Mouse (Mus musculus): Measurements from ENCODE around the gene Frmd4a. TPM values are rescaled to one million over a fixed set of nuclear protein-coding genes. Genes with fewer than 3 reads are reported as not detected.

The Frmd4a gene
- polyA plus RNA-seq, 1 experiment from 2014 or later = 44.5 TPM

DNA sequence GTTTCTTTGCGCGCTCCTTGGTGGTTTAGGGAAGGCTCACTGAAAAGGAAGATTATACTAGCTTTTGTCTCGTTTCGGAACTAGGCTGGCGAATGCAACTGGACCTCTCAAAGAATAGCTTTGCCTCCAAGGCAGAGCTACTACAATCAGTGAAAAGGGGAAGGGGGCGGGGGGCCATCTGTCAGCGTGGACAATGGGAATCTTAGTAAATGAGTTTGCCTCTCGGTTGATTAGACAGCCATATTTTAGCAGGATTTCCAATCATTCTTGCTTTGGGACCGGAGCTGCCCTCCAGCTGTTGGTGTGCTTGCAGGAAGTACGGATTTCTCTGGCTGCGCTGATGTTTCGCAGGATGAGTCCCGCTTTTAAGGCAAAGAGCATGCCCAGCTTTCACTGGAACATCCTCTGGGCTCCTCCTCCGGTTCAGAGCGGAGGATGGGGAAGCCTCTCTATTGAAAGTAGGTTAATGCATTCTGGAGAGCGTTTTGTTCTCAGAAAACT, 135.7 kb downstream of the Frmd4a start:
- Histone ChIP-seq H3K9me3 (ENCODE audit: control insufficient read depth, low read length) (no peaks in the 10 kb centered on the region), H3K27me3 (ENCODE audit: control insufficient read depth, insufficient read depth, low read length) (no peaks in the 10 kb centered on the region), H3K4me2 (ENCODE audit: low read depth) (peak overlapping the region; percentile 52), H3K27ac (ENCODE audit: low read depth, low read length) (peak overlapping the region; percentile 79), H3K36me3 (ENCODE audit: control insufficient read depth, insufficient read depth, low read length) (no peaks in the 10 kb centered on the region), H3K9ac (ENCODE audit: low read length) (peak overlapping the region; percentile 59), H3K4me3 (ENCODE audit: low read depth, low read length) (peak overlapping the region; percentile 38), H3K4me1 (ENCODE audit: control insufficient read depth, insufficient read depth, low read length) (peaks cover 6% of the 10 kb centered on the region)
- peak; percentile 76 for DNase-seq (ENCODE audit: low spot score)
- WGBS = 2% methylated on average over 16 of the region's 16 CpGs
- ATAC-seq (ENCODE audit: insufficient read depth, low FRiP score, low TSS enrichment) = peak; percentile 49

GRCm38 (mm10) chr2:4154036-4154653, 136.6 kb downstream of the Frmd4a start:
- Histone ChIP-seq H3K27me3 (ENCODE audit: control insufficient read depth, insufficient read depth, low read length) (no peaks in the 10 kb centered on the region), H3K4me3 (ENCODE audit: low read depth, low read length) (peak overlapping the region; percentile 38; the same call in 1 of the 2 replicates), H3K36me3 (ENCODE audit: control insufficient read depth, insufficient read depth, low read length) (no peaks in the 10 kb centered on the region), H3K27ac (ENCODE audit: low read depth, low read length) (no peak overlapping the region), H3K4me2 (ENCODE audit: low read depth) (peak overlapping the region; percentile 52), H3K9me3 (ENCODE audit: control insufficient read depth, low read length) (no peaks in the 10 kb centered on the region), H3K4me1 (ENCODE audit: control insufficient read depth, insufficient read depth, low read length) (peaks cover 6% of the 10 kb centered on the region), H3K9ac (ENCODE audit: low read length) (no peak overlapping the region)
- 54% methylated on average over 5 of the region's 5 CpGs for WGBS
- ATAC-seq (ENCODE audit: insufficient read depth, low FRiP score, low TSS enrichment) (no peak), DNase-seq (ENCODE audit: low spot score) (no peak)

GRCm38 (mm10) chr2:4154654-4155047, 137.1 kb downstream of the Frmd4a start:
- no peak overlapping the region for H3K27ac ChIP-seq (ENCODE audit: low read depth, low read length)
- no peak overlapping the region for H3K4me3 ChIP-seq (ENCODE audit: low read depth, low read length)

GRCm38 (mm10) chr2:4155406-4155805, 137.9 kb downstream of the Frmd4a start:
- H3K9ac ChIP-seq (ENCODE audit: low read length) = no peak overlapping the region
- peaks cover 6% of the 10 kb centered on the region for H3K4me1 ChIP-seq (ENCODE audit: control insufficient read depth, insufficient read depth, low read length)
- ATAC-seq (ENCODE audit: insufficient read depth, low FRiP score, low TSS enrichment) (no peak), DNase-seq (ENCODE audit: low spot score) (no peak)
- H3K9me3 ChIP-seq (ENCODE audit: control insufficient read depth, low read length) = no peaks in the 10 kb centered on the region
- H3K4me2 ChIP-seq (ENCODE audit: low read depth) = no peak overlapping the region
- no peak overlapping the region for H3K27ac ChIP-seq (ENCODE audit: low read depth, low read length)
- H3K4me3 ChIP-seq (ENCODE audit: low read depth, low read length) = no peak overlapping the region
- H3K27me3 ChIP-seq (ENCODE audit: control insufficient read depth, insufficient read depth, low read length) = no peaks in the 10 kb centered on the region
- H3K36me3 ChIP-seq (ENCODE audit: control insufficient read depth, insufficient read depth, low read length) = no peaks in the 10 kb centered on the region

More at GRCm38 (mm10) chr2:4154654-4155047, 137.1 kb downstream of the Frmd4a start:
- H3K27me3 ChIP-seq (ENCODE audit: control insufficient read depth, insufficient read depth, low read length) = no peaks in the 10 kb centered on the region
- 84% methylated on average over 4 of the region's 4 CpGs for WGBS
- peaks cover 6% of the 10 kb centered on the region for H3K4me1 ChIP-seq (ENCODE audit: control insufficient read depth, insufficient read depth, low read length)
- no peak overlapping the region for H3K9ac ChIP-seq (ENCODE audit: low read length)
- DNase-seq (ENCODE audit: low spot score) (no peak), ATAC-seq (ENCODE audit: insufficient read depth, low FRiP score, low TSS enrichment) (no peak)
- H3K9me3 ChIP-seq (ENCODE audit: control insufficient read depth, low read length) = no peaks in the 10 kb centered on the region
- H3K36me3 ChIP-seq (ENCODE audit: control insufficient read depth, insufficient read depth, low read length) = no peaks in the 10 kb centered on the region
- no peak overlapping the region for H3K4me2 ChIP-seq (ENCODE audit: low read depth)

DNA sequence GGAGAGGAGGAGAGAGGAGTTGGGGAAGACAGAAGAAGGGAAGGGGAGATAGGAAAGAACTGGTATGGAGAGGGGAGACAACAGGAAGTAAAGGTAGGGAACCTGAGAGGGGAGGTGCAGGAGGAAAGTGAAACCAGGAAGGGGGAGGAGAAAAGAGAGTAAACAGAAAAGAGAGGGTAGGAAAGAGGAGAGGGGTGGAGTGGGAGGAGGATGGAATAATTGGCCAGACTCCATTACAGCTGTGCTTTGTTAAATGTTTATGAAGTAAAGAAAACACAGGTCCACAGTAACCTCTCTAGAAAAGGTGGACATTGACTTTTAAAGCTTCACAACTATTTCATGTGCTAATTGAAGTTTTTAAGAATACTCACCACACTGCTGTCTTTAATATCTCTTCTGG, 139.0 kb downstream of the Frmd4a start:
- Histone ChIP-seq H3K9ac (ENCODE audit: low read length) (no peak overlapping the region), H3K9me3 (ENCODE audit: control insufficient read depth, low read length) (no peaks in the 10 kb centered on the region), H3K4me1 (ENCODE audit: control insufficient read depth, insufficient read depth, low read length) (peaks cover 6% of the 10 kb centered on the region), H3K27me3 (ENCODE audit: control insufficient read depth, insufficient read depth, low read length) (no peaks in the 10 kb centered on the region), H3K4me3 (ENCODE audit: low read depth, low read length) (no peak overlapping the region), H3K27ac (ENCODE audit: low read depth, low read length) (no peak overlapping the region), H3K4me2 (ENCODE audit: low read depth) (no peak overlapping the region), H3K36me3 (ENCODE audit: control insufficient read depth, insufficient read depth, low read length) (no peaks in the 10 kb centered on the region)
- ATAC-seq (ENCODE audit: insufficient read depth, low FRiP score, low TSS enrichment) = no peak
- DNase-seq (ENCODE audit: low spot score) = no peak

GRCm38 (mm10) chr2:4157396-4157795, 139.9 kb downstream of the Frmd4a start:
- Histone ChIP-seq H3K4me1 (ENCODE audit: control insufficient read depth, insufficient read depth, low read length) (peaks cover 6% of the 10 kb centered on the region), H3K4me3 (ENCODE audit: low read depth, low read length) (no peak overlapping the region), H3K9ac (ENCODE audit: low read length) (no peak overlapping the region), H3K27ac (ENCODE audit: low read depth, low read length) (no peak overlapping the region), H3K9me3 (ENCODE audit: control insufficient read depth, low read length) (no peaks in the 10 kb centered on the region), H3K27me3 (ENCODE audit: control insufficient read depth, insufficient read depth, low read length) (no peaks in the 10 kb centered on the region), H3K4me2 (ENCODE audit: low read depth) (no peak overlapping the region), H3K36me3 (ENCODE audit: control insufficient read depth, insufficient read depth, low read length) (no peaks in the 10 kb centered on the region)
- 82% methylated on average over 4 of the region's 4 CpGs for WGBS
- ATAC-seq (ENCODE audit: insufficient read depth, low FRiP score, low TSS enrichment) = no peak
- DNase-seq (ENCODE audit: low spot score) = no peak

DNA sequence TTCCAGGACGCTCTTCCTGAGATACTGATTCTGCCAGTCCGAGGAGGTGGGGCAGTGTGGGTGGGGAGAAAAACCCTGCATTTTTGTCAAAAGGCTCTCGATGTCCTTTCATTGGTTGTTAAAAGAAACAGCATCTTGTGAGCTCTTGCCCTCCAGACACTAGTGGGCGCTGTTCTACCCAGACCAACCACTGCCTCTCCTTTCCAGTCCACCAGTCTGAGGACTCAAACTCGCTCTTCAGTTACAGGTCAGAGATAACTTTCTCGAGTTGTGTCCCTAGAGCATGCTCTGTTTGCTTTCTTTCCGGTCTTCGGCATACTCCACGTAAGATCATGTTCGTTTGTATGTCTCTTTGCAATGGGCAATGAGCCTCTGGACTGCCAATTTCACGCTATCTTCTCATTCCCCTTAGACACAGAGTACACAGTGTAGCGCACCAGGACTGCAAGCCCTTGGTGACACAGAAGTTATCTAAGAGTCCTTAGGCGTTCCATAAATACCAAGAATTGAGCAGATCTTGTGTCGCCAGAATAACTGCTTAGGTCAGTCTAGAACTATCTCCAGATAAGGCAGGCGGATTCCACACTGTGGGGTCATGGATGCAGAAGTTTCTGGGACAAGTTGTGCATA, 142.2 kb downstream of the Frmd4a start:
- no peak overlapping the region for H3K27ac ChIP-seq (ENCODE audit: low read depth, low read length)
- H3K9ac ChIP-seq (ENCODE audit: low read length) = no peak overlapping the region
- no peak for ATAC-seq (ENCODE audit: insufficient read depth, low FRiP score, low TSS enrichment)
- no peak overlapping the region for H3K4me2 ChIP-seq (ENCODE audit: low read depth)
- WGBS = 82% methylated on average over 15 of the region's 15 CpGs
- H3K4me3 ChIP-seq (ENCODE audit: low read depth, low read length) = no peak overlapping the region
- H3K36me3 ChIP-seq (ENCODE audit: control insufficient read depth, insufficient read depth, low read length) = no peaks in the 10 kb centered on the region
- H3K9me3 ChIP-seq (ENCODE audit: control insufficient read depth, low read length) = no peaks in the 10 kb centered on the region
- no peaks in the 10 kb centered on the region for H3K27me3 ChIP-seq (ENCODE audit: control insufficient read depth, insufficient read depth, low read length)
- H3K4me1 ChIP-seq (ENCODE audit: control insufficient read depth, insufficient read depth, low read length) = no peaks in the 10 kb centered on the region; the same call in 1 of the 2 replicates
- DNase-seq (ENCODE audit: low spot score) = no peak

- Histone ChIP-seq H3K27ac (ENCODE audit: low read depth, low read length) (no peak overlapping the region), H3K4me3 (ENCODE audit: low read depth, low read length) (no peak overlapping the region), H3K36me3 (ENCODE audit: control insufficient read depth, insufficient read depth, low read length) (no peaks in the 10 kb centered on the region), H3K4me1 (ENCODE audit: control insufficient read depth, insufficient read depth, low read length) (no peaks in the 10 kb centered on the region), H3K9me3 (ENCODE audit: control insufficient read depth, low read length) (no peaks in the 10 kb centered on the region), H3K27me3 (ENCODE audit: control insufficient read depth, insufficient read depth, low read length) (no peaks in the 10 kb centered on the region), H3K4me2 (ENCODE audit: low read depth) (no peak overlapping the region), H3K9ac (ENCODE audit: low read length) (no peak overlapping the region)
- WGBS = 86% methylated on average over 2 of the region's 2 CpGs
- DNase-seq (ENCODE audit: low spot score) (no peak), ATAC-seq (ENCODE audit: insufficient read depth, low FRiP score, low TSS enrichment) (no peak)
Observed at GRCm38 (mm10) chr2:4166191-4166590, 148.7 kb downstream of the Frmd4a start.

DNA sequence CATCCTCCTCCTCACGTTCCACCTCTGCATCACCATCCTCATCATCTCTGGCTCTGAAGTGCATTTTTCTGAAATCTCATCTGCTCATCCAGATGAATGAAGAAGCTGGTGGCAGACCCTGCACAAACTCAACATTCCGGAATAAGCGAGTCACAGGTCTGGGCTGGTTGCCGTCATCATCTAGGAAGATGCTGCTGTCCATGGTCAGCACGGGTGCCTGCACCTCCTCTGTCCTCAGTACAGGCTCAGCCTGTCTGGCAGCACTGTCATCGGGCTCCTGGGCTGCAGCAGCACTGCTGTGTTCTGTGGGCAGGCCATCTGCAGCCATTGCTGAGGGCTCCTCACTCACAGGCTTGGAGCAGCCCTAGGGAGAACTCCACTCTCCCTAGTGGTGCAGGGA, 149.6 kb downstream of the Frmd4a start:
- Histone ChIP-seq H3K4me3 (ENCODE audit: low read depth, low read length) (no peak overlapping the region), H3K9ac (ENCODE audit: low read length) (no peak overlapping the region), H3K4me2 (ENCODE audit: low read depth) (no peak overlapping the region), H3K9me3 (ENCODE audit: control insufficient read depth, low read length) (no peaks in the 10 kb centered on the region), H3K27ac (ENCODE audit: low read depth, low read length) (no peak overlapping the region), H3K27me3 (ENCODE audit: control insufficient read depth, insufficient read depth, low read length) (no peaks in the 10 kb centered on the region), H3K36me3 (ENCODE audit: control insufficient read depth, insufficient read depth, low read length) (no peaks in the 10 kb centered on the region), H3K4me1 (ENCODE audit: control insufficient read depth, insufficient read depth, low read length) (no peaks in the 10 kb centered on the region)
- ATAC-seq (ENCODE audit: insufficient read depth, low FRiP score, low TSS enrichment) (no peak), DNase-seq (ENCODE audit: low spot score) (no peak)
- WGBS = 90% methylated on average over 6 of the region's 6 CpGs

All from neural tube, embryonic 11.5 days (tissue).